Mouse (Mus musculus): Measurements from ENCODE around the gene Med27.

Med27 gene

GRCm38 (mm10) chr2:29346629-29347271 is at the start of gene Med27:
Med27 (plus strand) TSS chr2:29346819.
- DNase-seq (ENCODE audit: low read depth, low spot score) = peak; percentile 74

GRCm38 (mm10) chr2:29309966-29310365 is 36.7 kb upstream of the Med27 start:
- peak; percentile 31 for DNase-seq (ENCODE audit: low read depth, low spot score)

- DNase-seq (ENCODE audit: low read depth, low spot score) = no peak
Observed at GRCm38 (mm10) chr2:29312058-29312457, 34.6 kb upstream of the Med27 start.

GRCm38 (mm10) chr2:29317906-29318470 is 28.6 kb upstream of the Med27 start:
- no peak for DNase-seq (ENCODE audit: low read depth, low spot score)

- no peak for DNase-seq (ENCODE audit: low read depth, low spot score)
Observed at GRCm38 (mm10) chr2:29318596-29318995, 28.0 kb upstream of the Med27 start.

- no peak for DNase-seq (ENCODE audit: low read depth, low spot score)
Observed at GRCm38 (mm10) chr2:29320229-29320751, 26.3 kb upstream of the Med27 start.

GRCm38 (mm10) chr2:29320780-29321179 is 25.8 kb upstream of the Med27 start:
- no peak for DNase-seq (ENCODE audit: low read depth, low spot score)

GRCm38 (mm10) chr2:29324456-29324855 is 22.2 kb upstream of the Med27 start:
- DNase-seq (ENCODE audit: low read depth, low spot score) = no peak

GRCm38 (mm10) chr2:29330471-29330870 is 16.1 kb upstream of the Med27 start:
- no peak for DNase-seq (ENCODE audit: low read depth, low spot score)

- DNase-seq (ENCODE audit: low read depth, low spot score) = no peak
Observed at GRCm38 (mm10) chr2:29338396-29338795, 8.2 kb upstream of the Med27 start.

GRCm38 (mm10) chr2:29358696-29359375 is 12.2 kb downstream of the Med27 start:
- DNase-seq (ENCODE audit: low read depth, low spot score) = no peak

GRCm38 (mm10) chr2:29360956-29361355 is 14.3 kb downstream of the Med27 start:
- DNase-seq (ENCODE audit: low read depth, low spot score) = no peak

GRCm38 (mm10) chr2:29365000-29365695 is 18.5 kb downstream of the Med27 start:
- DNase-seq (ENCODE audit: low read depth, low spot score) = no peak

- no peak for DNase-seq (ENCODE audit: low read depth, low spot score)
Observed at GRCm38 (mm10) chr2:29368730-29369129, 22.1 kb downstream of the Med27 start.

GRCm38 (mm10) chr2:29372176-29372575 is 25.6 kb downstream of the Med27 start:
- DNase-seq (ENCODE audit: low read depth, low spot score) = no peak

- DNase-seq (ENCODE audit: low read depth, low spot score) = no peak
Observed at GRCm38 (mm10) chr2:29381683-29382082, 35.1 kb downstream of the Med27 start.

GRCm38 (mm10) chr2:29382583-29382982 is 36.0 kb downstream of the Med27 start:
- DNase-seq (ENCODE audit: low read depth, low spot score) = no peak

GRCm38 (mm10) chr2:29383133-29383532 is 36.5 kb downstream of the Med27 start:
- no peak for DNase-seq (ENCODE audit: low read depth, low spot score)

- DNase-seq (ENCODE audit: low read depth, low spot score) = no peak
Observed at GRCm38 (mm10) chr2:29385405-29385804, 38.8 kb downstream of the Med27 start.

GRCm38 (mm10) chr2:29387268-29387667 is 40.6 kb downstream of the Med27 start:
- DNase-seq (ENCODE audit: low read depth, low spot score) = no peak

- DNase-seq (ENCODE audit: low read depth, low spot score) = no peak
Observed at GRCm38 (mm10) chr2:29388937-29389336, 42.3 kb downstream of the Med27 start.

- DNase-seq (ENCODE audit: low read depth, low spot score) = no peak
Observed at GRCm38 (mm10) chr2:29391086-29391485, 44.5 kb downstream of the Med27 start.
